Mouse (Mus musculus) erythroblast, adult 5-6 weeks (primary cell): ENCODE data around the gene Ptpra. TPM values are rescaled to one million over a fixed set of nuclear protein-coding genes. Genes with fewer than 3 reads are reported as not detected.

Source experiments
- ATAC-seq: replicated peaks from 2 replicates; pipeline ENCODE4 v1.8.0; 2016; ENCODE audit warnings: moderate number of reproducible peaks, mild to moderate bottlenecking, moderate TSS enrichment, inconsistent platforms; ENCODE audit not compliant: poor library complexity, low FRiP score, severe bottlenecking
- total RNA-seq, 2 experiments: library from RNA; stranded (forward) in 1 of 2; stranded (reverse) in 1 of 2; fragments of 150-400 nt in 1 of 2; fragments of 200-764, 138-1000 nt in 1 of 2; gene quantifications; 2 replicates each; pipeline versions ENCODE4 v1.2.3 to v1.2.4; 2015 to 2017; ENCODE audit warnings: low replicate concordance in 2 of 2

Gene Ptpra
- 29.9 and 39.8 TPM in 2 replicates for total RNA-seq (2015; ENCODE audit: low replicate concordance)
- total RNA-seq (2017; ENCODE audit: low replicate concordance), result 42.1 and 53.9 TPM in 2 replicates

DNA sequence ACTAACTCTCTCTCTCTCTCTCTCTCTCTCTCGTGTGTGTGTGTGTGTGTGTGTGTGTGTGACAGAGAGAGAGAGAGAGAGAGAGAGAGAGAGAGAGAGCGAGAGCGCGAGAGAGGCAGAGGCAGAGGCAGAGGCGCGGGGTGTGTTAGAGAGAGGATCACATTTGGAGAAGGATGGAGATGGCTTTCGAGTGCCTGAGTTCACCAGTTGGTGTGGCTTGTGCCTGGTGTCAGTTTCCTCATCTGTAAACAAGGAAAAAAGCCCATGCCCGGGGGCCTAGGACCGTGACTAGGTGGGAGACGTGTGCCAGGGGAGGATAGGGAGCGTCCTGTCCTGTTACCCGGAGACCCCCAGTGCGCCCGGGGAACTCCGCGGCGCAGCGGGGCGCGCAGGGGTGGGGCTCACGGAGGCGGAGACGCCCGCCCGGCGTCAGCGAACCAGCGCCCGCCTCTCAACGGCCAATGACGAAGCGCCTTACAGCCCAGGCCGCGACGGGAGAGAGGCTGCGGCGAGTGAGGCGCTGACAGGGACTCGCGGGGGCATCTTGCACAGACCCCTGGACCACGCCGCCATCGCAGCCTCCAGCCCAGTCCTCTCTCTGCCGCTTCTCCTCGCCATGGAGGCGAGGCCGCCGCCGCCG is at the start of gene Ptpra:
Gene Ptpra, plus strand, starts transcription at position 485 of the 640 bp plus-strand sequence.
- peak; percentile 96 for ATAC-seq

DNA sequence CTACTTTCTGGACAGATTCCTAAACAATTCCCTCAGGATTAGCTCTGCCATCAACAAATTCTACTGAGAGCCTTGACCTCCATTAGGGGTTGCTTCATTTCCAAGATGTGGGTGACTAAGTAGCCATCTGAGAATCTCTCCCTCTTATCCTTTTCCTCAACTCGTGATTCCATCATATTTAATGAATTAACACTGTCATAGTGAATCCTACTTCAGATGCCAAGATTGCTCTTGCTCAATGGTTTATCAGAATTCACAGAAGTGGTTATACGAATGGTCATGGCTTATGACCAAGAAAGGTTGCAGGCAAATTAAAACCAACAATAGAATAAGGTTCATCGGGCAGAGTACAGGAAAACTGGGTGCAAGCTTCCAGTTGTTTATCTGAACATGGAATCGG is 48.2 kb upstream of the Ptpra start:
- ATAC-seq, result no peak

DNA sequence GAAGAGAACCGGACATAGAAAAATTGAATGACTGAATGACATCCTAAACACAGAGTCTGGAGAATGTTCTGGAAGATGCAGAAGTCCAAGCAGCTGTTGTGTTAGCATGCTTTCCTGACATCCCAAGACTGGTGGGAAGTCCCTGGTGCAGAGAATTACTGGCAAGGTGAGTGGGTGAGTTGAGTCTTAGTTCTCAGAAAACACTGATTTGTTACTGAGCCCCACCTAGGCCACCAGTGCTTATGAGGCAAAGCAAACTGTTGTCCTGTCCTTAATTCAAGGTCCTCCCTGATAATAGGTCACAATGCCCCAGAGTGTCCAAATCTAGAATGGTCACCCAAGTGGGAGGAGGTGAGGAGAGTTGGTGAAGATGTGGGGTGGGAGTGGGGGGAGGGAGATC is 45.1 kb upstream of the Ptpra start, which contains the start of the genes Gm28372 and 1700020A23Rik:
Gene Gm28372, plus strand, starts transcription at position 301 of the 400 bp plus-strand sequence.
Gene 1700020A23Rik, plus strand, starts transcription at position 321 of the 400 bp plus-strand sequence.
- ATAC-seq, result no peak

DNA sequence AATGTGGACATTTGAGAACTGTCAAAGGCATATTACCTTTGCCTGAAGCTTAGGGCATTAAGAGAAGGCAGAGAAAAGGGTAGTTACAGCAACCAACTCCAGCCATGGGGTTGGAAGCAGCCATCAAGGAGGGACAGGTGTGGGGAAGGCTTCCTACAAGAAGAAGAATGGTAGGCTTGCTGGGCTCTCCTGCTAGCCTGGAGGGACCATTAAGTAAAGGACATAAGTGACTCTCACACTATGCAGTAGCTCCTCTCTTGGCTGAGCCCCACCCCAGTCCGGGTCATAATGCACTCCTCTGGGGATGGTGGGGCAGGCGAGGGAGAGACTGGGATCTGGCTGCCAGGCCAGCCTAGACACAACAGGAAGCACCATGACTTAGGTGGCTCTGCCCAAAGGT is 43.9 kb upstream of the Ptpra start, which contains the start of gene Tmem239:
Gene Tmem239, plus strand, starts transcription at position 301 of the 400 bp plus-strand sequence.
- ATAC-seq, result no peak

DNA sequence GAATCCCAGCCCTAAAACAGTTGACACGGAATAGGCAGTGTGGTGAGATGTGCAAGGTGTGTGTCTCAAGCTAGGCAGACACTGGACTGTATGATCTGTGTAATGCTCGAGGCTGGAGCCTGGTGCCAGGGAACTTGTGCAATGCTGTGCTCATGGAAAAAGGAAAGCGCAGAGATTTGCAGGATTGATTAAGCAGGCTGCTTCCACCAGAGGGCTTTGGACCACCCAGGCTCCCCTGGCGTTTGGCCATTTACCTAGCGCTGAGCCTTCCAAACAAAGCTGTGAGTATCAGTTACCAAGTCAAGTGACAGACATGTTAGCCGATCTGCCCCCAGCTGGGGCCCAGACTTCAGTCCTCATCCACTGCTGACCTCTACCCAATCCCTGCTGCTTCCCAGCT is 41.9 kb upstream of the Ptpra start:
- ATAC-seq, result no peak

DNA sequence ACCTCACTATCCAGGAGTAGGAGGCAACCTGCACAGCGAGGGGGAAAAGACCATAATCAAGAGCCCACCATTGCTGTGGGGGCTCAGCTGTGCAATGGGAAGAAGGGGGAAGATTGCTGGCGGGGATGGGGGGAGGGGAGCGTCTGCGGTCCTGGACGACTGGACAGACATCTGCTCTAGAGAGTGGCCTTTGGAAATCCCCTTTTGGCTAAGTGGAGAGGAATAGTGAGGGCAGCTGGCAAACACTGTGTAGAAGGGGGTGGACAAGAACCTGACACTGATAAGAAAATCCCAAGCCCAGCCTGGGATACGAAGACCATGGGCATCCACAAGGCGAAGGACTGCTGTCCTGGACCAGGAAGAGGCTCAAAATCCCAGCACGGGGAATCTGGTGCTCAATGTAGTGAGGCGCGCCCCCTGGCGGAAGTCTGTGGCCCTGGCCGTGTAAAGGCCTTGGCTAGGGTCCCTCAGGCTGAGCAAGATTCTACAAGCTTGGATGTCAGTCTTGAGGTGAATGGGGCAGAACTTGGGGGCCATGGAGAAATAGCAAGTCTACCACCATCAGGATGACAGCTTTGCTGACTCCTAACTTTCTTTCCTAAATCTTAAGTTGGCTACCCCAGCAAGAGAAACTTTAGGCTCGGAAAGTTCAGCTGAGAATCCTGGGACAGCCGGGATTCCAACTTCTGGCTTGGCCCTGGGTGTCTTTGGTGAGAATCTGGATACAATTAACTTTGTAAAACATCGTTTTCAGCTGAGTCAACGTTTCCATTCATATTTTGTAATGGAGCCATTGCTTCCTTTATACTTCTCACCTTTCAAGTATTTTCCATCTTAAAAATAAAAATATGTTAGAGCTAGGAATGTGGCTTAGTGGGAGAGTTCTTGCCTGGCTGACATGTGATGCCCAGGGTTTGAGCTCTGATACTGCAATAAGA is 38.3 kb upstream of the Ptpra start:
- peak; percentile 73; the same call in 1 of the 2 replicates for ATAC-seq

DNA sequence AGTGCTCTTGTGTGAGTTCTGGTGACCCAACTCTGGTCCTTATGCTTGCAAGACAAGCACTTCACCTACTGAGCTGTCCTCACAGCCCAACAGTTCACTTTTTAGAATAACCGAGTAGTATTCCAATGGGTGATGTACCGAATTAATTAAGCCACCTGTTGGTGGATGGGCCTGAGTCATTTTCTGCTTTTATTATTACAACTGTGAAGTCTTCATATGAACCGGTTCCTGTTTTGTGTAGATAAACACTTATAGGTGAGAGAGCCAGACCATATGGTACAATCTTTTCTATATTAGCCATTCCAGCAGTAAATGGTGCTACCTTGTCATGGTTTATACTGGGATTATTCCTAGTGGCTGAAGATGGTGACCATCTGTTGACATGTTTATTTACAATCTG is 37.3 kb upstream of the Ptpra start:
- ATAC-seq, result no peak

DNA sequence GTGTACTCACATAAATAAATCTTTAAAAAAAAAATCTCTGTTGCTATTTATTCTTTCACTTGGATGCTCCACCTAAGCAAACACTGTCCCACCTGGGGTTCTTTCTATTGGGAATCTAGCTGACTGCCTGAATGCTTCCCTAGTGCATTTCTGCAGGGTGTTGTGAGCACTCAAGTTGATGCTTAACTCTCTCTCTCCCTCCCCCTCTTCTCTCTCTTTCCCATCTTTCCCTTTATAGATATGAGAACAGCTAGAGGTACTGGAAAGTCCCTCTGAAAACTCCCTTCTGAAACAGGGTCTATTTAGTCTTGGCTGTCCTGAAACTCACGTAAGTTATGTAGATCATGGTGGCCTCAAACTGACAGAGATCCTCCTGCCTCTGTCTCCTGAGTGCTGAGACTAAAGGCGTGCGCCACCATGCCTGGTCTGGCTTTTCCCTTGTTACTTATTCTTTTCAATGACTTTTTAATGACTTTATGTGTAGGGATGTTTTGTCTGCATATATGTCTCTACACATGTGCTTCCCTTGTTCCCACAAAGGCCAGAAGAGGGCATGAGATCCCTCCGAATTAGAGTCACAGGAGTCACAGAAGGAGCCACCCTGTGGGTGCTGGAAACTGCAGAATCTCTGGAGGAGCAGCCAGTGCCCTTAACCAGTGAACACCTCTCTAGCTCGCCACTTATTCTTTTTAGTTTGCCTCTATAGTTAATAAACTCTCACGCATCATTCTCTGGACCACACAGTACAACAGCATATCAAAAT is 35.8 kb upstream of the Ptpra start:
- no peak for ATAC-seq

DNA sequence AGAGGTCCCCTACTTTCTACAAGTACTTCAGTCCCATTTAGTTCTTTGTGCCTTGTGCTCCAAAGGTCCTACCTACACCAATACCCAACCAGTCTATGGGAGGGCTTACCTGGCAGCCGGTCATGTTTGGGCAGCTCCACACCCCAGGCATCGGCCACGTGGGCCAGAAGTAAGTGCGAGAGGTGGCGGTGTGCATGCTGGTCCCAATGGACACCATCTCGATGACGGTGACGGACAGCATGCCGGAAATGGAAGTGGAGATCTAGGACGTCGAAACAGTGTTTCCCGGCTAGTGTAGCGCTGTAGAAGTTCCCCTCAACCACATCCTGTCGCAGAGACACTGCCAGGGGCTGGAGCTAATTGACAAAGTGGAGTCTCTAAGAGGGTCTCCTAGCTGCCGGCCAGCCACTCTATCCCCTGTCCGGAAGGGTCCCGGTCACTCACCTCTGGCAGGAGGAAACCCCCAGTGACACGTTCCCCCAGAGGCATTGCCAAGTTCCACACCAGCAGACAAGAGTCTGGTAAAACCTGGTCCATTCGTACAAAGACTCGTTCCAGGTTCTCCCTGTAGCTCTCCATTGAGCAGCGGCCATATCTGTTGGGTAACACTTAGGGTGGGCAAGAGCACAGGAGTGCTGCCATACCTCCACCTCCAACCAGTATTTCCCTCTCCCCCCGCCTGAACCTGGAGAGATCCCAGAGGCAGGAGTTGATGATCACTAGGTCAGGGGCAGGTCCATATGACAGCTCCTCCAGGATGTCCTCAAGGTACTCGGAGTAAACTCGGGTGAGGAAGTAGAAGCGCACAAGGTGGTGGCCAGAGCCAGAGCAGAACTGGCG is 28.1 kb upstream of the Ptpra start:
- ATAC-seq, result no peak

DNA sequence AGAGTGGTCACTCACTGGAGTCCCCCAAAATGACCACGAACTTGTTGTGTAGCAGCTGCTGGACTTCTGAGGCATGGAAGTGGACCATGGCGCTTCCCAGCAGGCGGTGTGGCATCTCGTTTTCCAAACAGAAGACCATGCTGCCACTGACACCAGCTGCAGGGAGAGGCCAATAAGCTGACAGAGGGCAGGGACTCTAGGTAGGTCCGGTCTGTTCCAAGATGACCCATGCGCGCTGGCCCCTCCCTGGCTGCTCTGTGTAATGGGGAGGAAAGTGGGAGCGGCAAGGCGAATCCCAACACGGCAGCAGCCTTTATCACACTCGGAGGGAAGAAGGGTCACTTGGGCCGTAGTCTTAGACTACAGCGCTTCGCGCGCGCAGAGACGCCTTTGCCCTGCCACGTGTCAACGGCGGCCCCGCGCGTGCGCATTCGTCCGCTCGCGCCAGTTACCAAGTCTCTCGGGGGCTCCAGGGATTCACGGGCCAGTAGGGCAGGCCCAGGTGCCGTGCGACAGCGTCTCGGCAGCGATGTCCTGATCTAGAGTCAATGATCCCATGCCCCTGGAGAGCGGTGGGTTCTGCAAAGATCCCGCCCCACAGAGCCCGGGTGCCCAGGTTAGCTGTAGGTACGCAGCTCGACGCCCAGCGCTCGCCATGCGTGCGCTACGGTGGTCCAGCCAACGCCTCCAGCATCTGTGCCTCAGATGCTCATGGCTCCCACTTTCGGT is 26.5 kb upstream of the Ptpra start:
- ATAC-seq, result peak; percentile 64

DNA sequence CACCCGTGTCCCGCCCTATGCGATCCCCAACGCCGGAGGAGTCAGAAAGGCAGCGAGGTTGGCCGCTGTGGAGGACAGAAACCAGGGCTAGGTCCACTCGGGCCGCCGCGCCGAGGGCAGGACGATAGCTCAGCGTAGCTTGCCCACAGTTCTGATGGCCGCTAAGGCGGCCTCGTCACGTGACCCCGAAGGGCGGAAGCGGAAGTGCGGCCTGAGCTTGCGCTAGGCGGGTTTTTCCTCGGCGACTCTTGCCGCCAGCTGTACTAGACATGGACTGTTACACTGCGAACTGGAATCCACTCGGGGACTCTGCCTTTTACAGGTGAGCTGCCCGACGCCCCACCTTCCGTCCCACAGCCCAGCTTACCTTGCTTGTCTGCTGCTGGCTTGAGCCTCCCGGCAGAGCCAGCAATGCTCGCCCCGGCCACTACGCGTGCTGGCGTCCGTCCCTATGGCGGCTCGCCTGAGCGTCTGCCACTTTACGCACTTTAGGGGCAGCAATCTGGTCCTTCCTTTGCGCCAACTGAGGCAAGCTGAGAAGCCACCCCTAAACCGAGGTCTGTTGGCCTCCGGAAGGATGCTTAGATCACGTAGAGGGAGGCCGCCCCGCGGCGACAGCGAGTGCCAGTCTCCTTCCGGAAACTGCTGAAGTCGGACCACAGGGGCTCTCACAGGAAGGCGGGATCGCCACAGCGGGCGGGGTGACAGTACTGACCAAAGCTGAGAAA is 25.8 kb upstream of the Ptpra start, which contains the start of the genes Vps16 and Pced1a:
Gene Vps16, plus strand, starts transcription at position 214 of the 728 bp plus-strand sequence.
Gene Pced1a, minus strand, starts transcription at position 576 of the 728 bp plus-strand sequence.
- peak; percentile 91 for ATAC-seq

DNA sequence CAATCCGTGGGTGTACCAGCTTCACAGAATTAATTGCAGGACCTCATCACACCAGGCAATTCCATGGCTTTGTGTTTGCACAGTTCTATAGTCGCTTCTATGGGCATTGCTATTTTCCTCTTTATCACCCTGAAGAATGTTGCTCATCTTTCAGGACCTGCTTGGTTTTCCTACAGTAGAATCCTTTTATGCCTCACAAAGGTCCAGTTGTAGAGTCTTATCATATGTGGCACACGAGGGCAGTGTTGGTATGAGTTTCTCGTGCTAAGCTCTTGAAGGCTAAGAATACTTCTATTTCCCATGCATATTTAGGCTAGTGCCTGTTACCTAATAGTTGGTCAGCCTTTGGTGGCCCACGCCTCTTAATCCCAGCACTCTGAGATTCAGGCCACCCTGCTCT is 25.0 kb upstream of the Ptpra start:
- ATAC-seq, result no peak

DNA sequence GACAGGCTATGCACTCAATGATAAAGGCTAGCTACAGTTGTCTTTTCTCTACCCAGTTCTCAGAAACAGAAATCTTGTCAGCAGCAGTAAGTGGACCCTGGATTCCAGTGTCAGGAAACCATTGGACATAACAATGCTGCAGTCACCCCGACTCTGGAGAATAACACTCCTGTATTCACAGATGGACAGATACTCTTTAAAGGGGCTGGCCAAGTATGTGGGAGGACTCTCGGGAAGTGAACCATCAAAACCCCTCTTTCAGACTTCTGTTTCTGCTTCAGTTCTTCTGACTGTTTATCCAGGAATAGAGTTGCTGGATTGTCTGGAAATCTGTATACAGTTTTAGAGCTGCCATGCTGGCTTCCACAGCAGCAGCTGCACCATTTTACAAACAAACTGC is 20.2 kb upstream of the Ptpra start:
- ATAC-seq, result no peak

DNA sequence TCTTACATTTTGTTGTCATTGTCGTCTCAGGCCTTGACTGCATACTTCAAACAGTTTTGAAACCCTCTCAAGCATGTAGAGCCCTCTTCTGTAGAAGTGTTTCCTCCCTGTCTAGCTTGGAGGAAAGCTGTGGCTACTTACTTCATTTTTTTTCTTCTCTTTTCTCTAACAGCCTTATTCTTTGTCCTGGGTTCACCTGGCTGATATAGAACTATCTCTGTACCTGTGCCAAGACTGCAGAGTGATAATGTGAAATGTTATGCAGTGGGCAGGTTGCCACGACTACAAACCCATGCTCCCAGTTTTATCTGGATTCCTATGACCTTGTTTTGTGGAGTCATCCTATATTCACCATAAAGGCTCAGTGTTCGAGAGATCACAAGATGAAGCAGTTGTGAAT is 19.6 kb upstream of the Ptpra start:
- ATAC-seq, result no peak

DNA sequence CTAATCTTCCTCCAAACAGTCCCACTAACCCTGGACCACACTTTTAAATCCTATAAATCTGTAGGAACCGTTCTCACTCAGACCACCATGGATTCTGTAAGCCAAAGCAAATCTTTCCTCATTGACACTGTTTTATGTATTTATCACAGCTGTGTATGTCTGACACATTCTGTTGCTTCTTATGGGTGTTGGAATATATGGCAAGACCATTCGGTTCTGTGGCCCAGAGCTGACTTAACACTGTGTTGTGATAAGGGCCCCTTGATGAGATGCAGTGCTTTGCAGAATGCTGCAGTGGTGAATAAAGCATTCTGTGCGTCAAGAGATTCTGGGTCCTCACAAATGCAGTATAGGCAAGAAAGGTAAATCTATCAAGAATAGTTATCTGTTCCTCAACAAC is 17.9 kb upstream of the Ptpra start:
- no peak for ATAC-seq

DNA sequence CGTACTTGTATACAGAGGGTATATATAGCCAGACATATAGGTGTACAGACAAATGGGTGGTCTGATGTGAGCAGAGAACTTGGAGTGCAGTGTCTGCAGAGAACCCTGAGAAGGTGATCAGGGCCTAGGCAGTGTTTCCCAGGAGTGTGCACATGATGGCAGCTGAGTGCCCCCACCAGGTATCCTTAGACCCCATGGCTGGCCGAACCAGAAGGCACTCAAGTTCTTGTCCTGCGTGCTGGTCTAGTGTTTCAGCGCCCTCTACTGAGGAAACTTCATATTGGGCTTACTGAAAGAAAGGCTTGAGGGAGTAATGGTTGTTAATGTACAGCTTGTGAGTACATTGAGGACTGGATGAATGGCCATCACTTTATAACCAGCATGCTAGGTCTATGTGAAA is 16.9 kb upstream of the Ptpra start:
- peak; percentile 71 for ATAC-seq

DNA sequence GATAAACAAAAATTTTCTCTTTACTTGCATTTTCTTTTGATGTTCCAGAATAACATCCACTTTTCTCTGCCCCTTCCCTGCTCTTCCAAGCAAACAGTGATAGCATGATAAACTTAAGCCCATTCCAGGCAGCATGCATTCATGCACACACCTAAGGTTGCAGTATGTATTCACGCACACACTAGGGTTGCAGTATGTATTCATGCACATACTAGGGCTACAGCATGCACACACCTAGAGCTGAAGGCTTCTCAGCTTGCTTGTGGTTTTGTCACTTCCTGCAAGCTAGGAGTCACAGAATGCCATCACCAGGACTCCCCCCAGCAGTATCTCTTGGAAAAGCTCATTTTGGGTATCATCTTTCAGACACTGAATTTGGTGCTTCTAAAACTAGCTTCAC is 13.3 kb upstream of the Ptpra start:
- ATAC-seq, result no peak

DNA sequence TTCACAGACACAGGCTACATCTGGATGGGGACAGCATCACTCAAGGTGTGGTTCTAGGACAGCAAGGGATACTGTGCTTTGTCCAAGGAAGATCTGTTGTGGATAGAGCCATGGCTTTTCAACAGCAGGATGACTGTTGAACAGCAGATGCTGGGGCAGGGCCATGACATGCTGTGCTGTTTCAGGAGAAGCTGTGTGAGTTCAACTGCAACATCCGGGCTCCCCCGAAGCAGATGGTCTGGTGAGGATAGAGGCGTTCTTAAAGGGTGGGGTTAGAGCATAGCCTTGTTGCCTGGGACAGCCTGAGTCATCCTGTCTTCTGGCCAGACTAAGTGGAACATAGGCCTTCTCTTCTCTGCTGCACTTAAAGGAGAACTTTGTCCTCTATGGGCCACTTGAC is 11.2 kb upstream of the Ptpra start:
- ATAC-seq, result no peak
